ENCODE assay signal across 1 mouse cellular context in genomic region chr17:12881216-12881615, GRCm38 (mm10).
TF ChIP-seq lines count a peak whose summit lies in the region.

No protein-coding gene starts in this region.

TF ChIP-seq in CH12.LX, 34 proteins besides CTCF, POLR2A, EP300 and RAD21:
- no peak for TF ChIP-seq UBTF (IDR thresholded peaks at IDR 0.05; ENCODE audit: low read depth, low read length)
- no peak for TF ChIP-seq MAX (IDR thresholded peaks at IDR 0.05; ENCODE audit: low read length)
- no peak for TF ChIP-seq NRF1 (IDR thresholded peaks at IDR 0.05; ENCODE audit: low read depth, low read length)
- no peak for TF ChIP-seq MXI1 (IDR thresholded peaks at IDR 0.05; ENCODE audit: low read depth, low read length)
- TF ChIP-seq MAZ (IDR thresholded peaks at IDR 0.05; ENCODE audit: low read depth, low read length): no peak
- TF ChIP-seq RCOR1 (conservative IDR thresholded peaks at IDR 0.05; ENCODE audit: low read depth, low read length): no peak
- TF ChIP-seq ZNF384 (IDR thresholded peaks at IDR 0.05; ENCODE audit: low read depth, low read length): no peak
- TF ChIP-seq KAT2A (IDR thresholded peaks at IDR 0.05; ENCODE audit: insufficient replicate concordance, low read length): no peak
- TF ChIP-seq USF1 (IDR thresholded peaks at IDR 0.05; ENCODE audit: low read depth, low read length): no peak
- TF ChIP-seq JUND (conservative IDR thresholded peaks at IDR 0.05; ENCODE audit: low read depth, low read length): no peak
- no peak for TF ChIP-seq NELFE (IDR thresholded peaks at IDR 0.05; ENCODE audit: low read depth, low read length)
- TF ChIP-seq MYC (IDR thresholded peaks at IDR 0.05; ENCODE audit: low read depth, low read length): no peak
- no peak for TF ChIP-seq HCFC1 (IDR thresholded peaks at IDR 0.05; ENCODE audit: low read depth, low read length)
- no peak for TF ChIP-seq GABPA (IDR thresholded peaks at IDR 0.05; ENCODE audit: insufficient replicate concordance, low read depth, low read length)
- TF ChIP-seq MAFK (IDR thresholded peaks at IDR 0.05; ENCODE audit: insufficient replicate concordance, low read length): no peak
- no peak for TF ChIP-seq SIN3A (IDR thresholded peaks at IDR 0.05; ENCODE audit: low read length)
- TF ChIP-seq E2F4 (IDR thresholded peaks at IDR 0.05; ENCODE audit: insufficient replicate concordance, low read depth, low read length): no peak
- no peak for TF ChIP-seq PAX5 (IDR thresholded peaks at IDR 0.05; ENCODE audit: low read length)
